Mouse (Mus musculus) CH12.LX (cell line): Measurements from ENCODE around the gene Mael. TPM values are rescaled to one million over a fixed set of nuclear protein-coding genes. Genes with fewer than 3 reads are reported as not detected.

Experiments
- DNase-seq: peaks from one replicate; pipeline ENCODE4 v3.0.0-alpha.2; 2013; ENCODE audit errors: extremely low read depth
- H3K27ac ChIP-seq: 2 replicates; pipeline ENCODE4 v1.5.1; 2012; ENCODE audit warnings: low read depth, mild to moderate bottlenecking, control low read depth, moderate library complexity; ENCODE audit not compliant: insufficient read depth
- H3K27me3 ChIP-seq: replicated peaks from 2 replicates; pipeline ENCODE3; 2012; ENCODE audit warnings: inconsistent platforms
- H3K36me3 ChIP-seq, 2 experiments: replicated peaks in 1 of 2; 2 replicates each; pipeline versions ENCODE3 to v1.6.1; 2012; ENCODE audit warnings: inconsistent platforms in 1 of 2, low read length in 1 of 2, mild to moderate bottlenecking in 1 of 2, mixed read lengths in 1 of 2, moderate library complexity in 1 of 2; ENCODE audit not compliant: control insufficient read depth in 1 of 2, insufficient read depth in 1 of 2
- H3K4me1 ChIP-seq, 2 experiments: 2 replicates each; pipeline ENCODE4 v1.6.1; 2012; ENCODE audit warnings: inconsistent platforms in 1 of 2, moderate library complexity in 1 of 2; ENCODE audit not compliant: insufficient read depth in 2 of 2, control insufficient read depth in 1 of 2
- H3K4me2 ChIP-seq: 2 replicates; pipeline ENCODE4 v1.6.1; 2012; ENCODE audit warnings: low read depth, mild to moderate bottlenecking, control low read depth; ENCODE audit not compliant: poor library complexity, insufficient read depth, severe bottlenecking
- H3K4me3 ChIP-seq, 3 experiments: fragments of 150-350 bp in 1 of 3; sonication (generic) in 1 of 3; replicated peaks in 1 of 3; 2 replicates each; pipeline versions ENCODE3 to v1.5.1; 2011 to 2012; ENCODE audit warnings: low read depth in 2 of 3, low read length in 2 of 3, mild to moderate bottlenecking in 2 of 3, moderate library complexity in 2 of 3, control low read depth in 1 of 3, improper control_type of control experiment in 1 of 3, inconsistent platforms in 1 of 3, mixed read lengths in 1 of 3; ENCODE audit not compliant: poor library complexity in 1 of 3
- H3K79me2 ChIP-seq: replicated peaks from 2 replicates; pipeline ENCODE4 v1.6.1; 2012; ENCODE audit warnings: mild to moderate bottlenecking, moderate library complexity; ENCODE audit not compliant: control insufficient read depth, poor library complexity, insufficient read depth, severe bottlenecking; ENCODE audit errors: extremely low read depth
- H3K9ac ChIP-seq: 2 replicates; pipeline ENCODE4 v1.6.1; 2012; ENCODE audit warnings: low read depth, mild to moderate bottlenecking, control low read depth, moderate library complexity; ENCODE audit not compliant: insufficient read depth
- H3K9me3 ChIP-seq: replicated peaks from 2 replicates; pipeline ENCODE3; 2012; ENCODE audit warnings: low read length, inconsistent platforms, mixed read lengths
- CHD2 ChIP-seq: IDR thresholded peaks from 2 replicates; pipeline ENCODE4 v1.6.1; 2011; ENCODE audit warnings: low read length, improper control_type of control experiment
- CTCF ChIP-seq, 2 experiments: IDR thresholded peaks in 1 of 2; conservative IDR thresholded peaks in 1 of 2; 2 replicates each; pipeline ENCODE4 v1.5.1; 2011 to 2012; ENCODE audit warnings: low read depth in 2 of 2, low read length in 2 of 2, improper control_type of control experiment in 1 of 2, inconsistent platforms in 1 of 2, mild to moderate bottlenecking in 1 of 2, moderate library complexity in 1 of 2
- EP300 ChIP-seq: IDR thresholded peaks from 2 replicates; pipeline ENCODE4 v1.6.1; 2011; ENCODE audit warnings: low read length, improper control_type of control experiment
- GABPA ChIP-seq: IDR thresholded peaks from 2 replicates; pipeline ENCODE4 v1.6.1; 2012; ENCODE audit warnings: low read depth, low read length, improper control_type of control experiment, inconsistent platforms; ENCODE audit not compliant: insufficient replicate concordance
- JUN ChIP-seq: IDR thresholded peaks from 2 replicates; pipeline ENCODE4 v1.6.1; 2011; ENCODE audit warnings: low read depth, mild to moderate bottlenecking, low read length, improper control_type of control experiment, moderate library complexity; ENCODE audit not compliant: insufficient read depth
- JUND ChIP-seq: conservative IDR thresholded peaks from 2 replicates; pipeline ENCODE4 v1.6.1; 2011; ENCODE audit warnings: low read depth, low read length, improper control_type of control experiment
- MAFK ChIP-seq: IDR thresholded peaks from 2 replicates; pipeline ENCODE4 v1.6.1; 2011; ENCODE audit warnings: low read length, improper control_type of control experiment; ENCODE audit not compliant: insufficient replicate concordance
- MAX ChIP-seq: IDR thresholded peaks from 2 replicates; pipeline ENCODE4 v1.6.1; 2011; ENCODE audit warnings: low read length, improper control_type of control experiment
- MXI1 ChIP-seq: IDR thresholded peaks from 2 replicates; pipeline ENCODE4 v1.6.1; 2011; ENCODE audit warnings: mild to moderate bottlenecking, low read depth, low read length, improper control_type of control experiment
- MYC ChIP-seq: IDR thresholded peaks from 2 replicates; pipeline ENCODE4 v1.6.1; 2011; ENCODE audit warnings: low read depth, mild to moderate bottlenecking, improper control_type of control experiment, low read length
- NRF1 ChIP-seq: IDR thresholded peaks from 2 replicates; pipeline ENCODE4 v1.6.1; 2014; ENCODE audit warnings: low read depth, mild to moderate bottlenecking, inconsistent platforms, low read length, improper control_type of control experiment, moderate library complexity
- PAX5 ChIP-seq: IDR thresholded peaks from 2 replicates; pipeline ENCODE4 v1.6.1; 2012; ENCODE audit warnings: low read length, inconsistent platforms, mixed read lengths
- POLR2AphosphoS2 ChIP-seq: IDR thresholded peaks from 2 replicates; pipeline ENCODE4 v1.6.1; 2011; ENCODE audit warnings: low read depth, low read length, improper control_type of control experiment
- RCOR1 ChIP-seq: conservative IDR thresholded peaks from 2 replicates; pipeline ENCODE4 v1.6.1; 2012; ENCODE audit warnings: low read depth, mild to moderate bottlenecking, inconsistent platforms, low read length, improper control_type of control experiment
- SIN3A ChIP-seq: IDR thresholded peaks from 2 replicates; pipeline ENCODE4 v1.6.1; 2012; ENCODE audit warnings: low read length, improper control_type of control experiment, inconsistent platforms
- USF2 ChIP-seq: conservative IDR thresholded peaks from 2 replicates; pipeline ENCODE4 v1.6.1; 2011; ENCODE audit warnings: low read depth, low read length, improper control_type of control experiment
- ZKSCAN1 ChIP-seq: IDR thresholded peaks from 2 replicates; pipeline ENCODE4 v1.6.1; 2012; ENCODE audit warnings: low read depth, inconsistent platforms, low read length, improper control_type of control experiment, borderline replicate concordance
- dilution Hi-C: fragments of 300-500 bp; cut with MboI; formaldehyde crosslinking; loops from 2 replicates; pipeline ENCODE4 v1.14.3; 2020; ENCODE audit warnings: low sequenced_read_pairs; ENCODE audit not compliant: extremely low pct_unique_long_range_greater_than_20kb, extremely low pct_ligation_motif_present
- in situ Hi-C: fragments of 300-500 bp; cut with MboI; formaldehyde crosslinking; loops from 3 replicates; pipeline ENCODE4 v1.14.3; 2019; ENCODE audit warnings: low sequenced_read_pairs, low pct_ligation_motif_present, low pct_unique_long_range_greater_than_20kb, mixed read lengths
- polyA plus RNA-seq: library from polyadenylated mRNA; unstranded; fragments of >175 nt; gene quantifications from 2 replicates; pipeline ENCODE4 v1.2.1, GENCODE M21; 2012; ENCODE audit warnings: low read depth; ENCODE audit not compliant: insufficient read length
- total RNA-seq, 2 experiments: library from RNA; depleted of rRNA; stranded (reverse); fragments of 300-350 nt in 1 of 2; fragments of >200 nt in 1 of 2; gene quantifications; 2 replicates each; pipeline ENCODE4 v1.2.3; 2012 to 2014

The Mael gene
- total and polyA plus RNA-seq, 3 experiments, result not detected

DNA sequence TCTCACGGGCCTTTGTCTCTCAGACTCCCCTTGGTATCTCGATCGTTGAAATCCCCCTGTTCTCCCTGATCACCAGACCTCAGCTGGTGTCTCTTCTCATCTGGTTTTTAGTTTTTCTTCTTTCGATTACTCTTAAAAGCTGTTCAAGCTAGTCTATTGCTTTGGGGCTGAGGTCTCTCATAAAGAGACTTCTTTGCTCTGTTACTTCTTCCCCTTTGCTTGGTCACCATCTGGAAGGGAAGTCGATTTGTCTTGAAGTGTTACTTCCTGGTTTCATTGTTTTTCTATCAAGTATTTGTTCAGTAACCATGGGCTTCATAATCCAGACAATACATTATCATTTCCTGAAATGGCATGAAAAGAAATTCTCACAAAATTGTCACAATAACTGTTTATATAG is 29.7 kb upstream of the Mael start:
- DNase-seq, result no peak
- Histone ChIP-seq H3K79me2 (no peaks in the 10 kb centered on the region), H3K4me3 (no peak overlapping the region), H3K9ac (no peak overlapping the region), H3K4me1 (no peaks in the 10 kb centered on the region), H3K27ac (no peak overlapping the region), H3K27me3 (peaks cover 4% of the 10 kb centered on the region), H3K36me3 (no peaks in the 10 kb centered on the region), H3K4me2 (no peak overlapping the region), H3K9me3 (no peaks in the 10 kb centered on the region)
- no peak for TF ChIP-seq ZKSCAN1
- no peak for TF ChIP-seq POLR2AphosphoS2
- in situ Hi-C loops (no loop called here), dilution Hi-C loops (no loop called here)

DNA sequence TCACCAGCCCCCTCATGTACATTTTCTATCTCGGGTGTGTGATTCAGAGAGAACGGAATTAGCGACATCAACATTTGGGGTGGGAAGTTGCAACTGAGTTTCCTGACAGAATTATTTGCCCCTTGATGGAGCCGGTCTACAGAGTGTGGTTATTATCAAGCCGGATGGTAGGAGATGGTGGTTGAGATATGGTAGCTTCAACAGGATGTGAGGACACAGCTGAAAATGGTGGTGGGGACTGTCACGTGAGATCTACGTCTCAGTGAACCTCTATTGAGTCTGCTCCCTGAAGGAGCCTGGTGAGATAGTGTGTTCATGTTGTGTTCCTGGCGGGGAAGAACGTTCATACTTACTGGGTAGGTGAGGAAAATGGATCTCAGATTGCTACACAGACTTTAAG is 28.4 kb upstream of the Mael start:
- dilution Hi-C loops (no loop called here), in situ Hi-C loops (no loop called here)
- no peak overlapping the region for H3K4me2 ChIP-seq
- no peak for DNase-seq
- no peak for TF ChIP-seq MAFK
- TF ChIP-seq RCOR1, result no peak
- TF ChIP-seq PAX5, result no peak
- no peak for TF ChIP-seq POLR2AphosphoS2
- no peak for TF ChIP-seq EP300
- no peak for TF ChIP-seq SIN3A
- TF ChIP-seq JUND, result no peak
- no peak for TF ChIP-seq GABPA
- no peak for TF ChIP-seq CHD2
- no peak for TF ChIP-seq JUN
- TF ChIP-seq USF2, result no peak
- no peak for TF ChIP-seq CTCF (conservative IDR thresholded peaks at IDR 0.05 in 1 of 2, IDR thresholded peaks at IDR 0.05 in 1 of 2; ENCODE audit: low read depth in 2 of 2, low read length in 2 of 2)
- TF ChIP-seq MAX, result no peak
- no peak for TF ChIP-seq NRF1
- TF ChIP-seq MXI1, result no peak
- TF ChIP-seq MYC, result no peak
- no peaks in the 10 kb centered on the region for H3K4me1 ChIP-seq
- H3K9me3 ChIP-seq, result no peaks in the 10 kb centered on the region
- no peak overlapping the region for H3K27ac ChIP-seq
- H3K4me3 ChIP-seq, result no peak overlapping the region
- H3K36me3 ChIP-seq, result no peaks in the 10 kb centered on the region
- H3K9ac ChIP-seq, result no peak overlapping the region
- no peaks in the 10 kb centered on the region for H3K79me2 ChIP-seq
- peaks cover 9% of the 10 kb centered on the region for H3K27me3 ChIP-seq
